Mouse (Mus musculus): ENCODE measurements around the gene Smtnl2. TPM values are rescaled to one million over a fixed set of nuclear protein-coding genes. Genes with fewer than 3 reads are reported as not detected.
"Not testable (repeated sequence)": the region's sequence is repeated elsewhere in the genome, so short reads cannot be mapped to it uniquely, and the experiment has no call there.

Smtnl2 gene
- polyA plus RNA-seq, 1 experiment from 2014 or later = 3.5 TPM

DNA sequence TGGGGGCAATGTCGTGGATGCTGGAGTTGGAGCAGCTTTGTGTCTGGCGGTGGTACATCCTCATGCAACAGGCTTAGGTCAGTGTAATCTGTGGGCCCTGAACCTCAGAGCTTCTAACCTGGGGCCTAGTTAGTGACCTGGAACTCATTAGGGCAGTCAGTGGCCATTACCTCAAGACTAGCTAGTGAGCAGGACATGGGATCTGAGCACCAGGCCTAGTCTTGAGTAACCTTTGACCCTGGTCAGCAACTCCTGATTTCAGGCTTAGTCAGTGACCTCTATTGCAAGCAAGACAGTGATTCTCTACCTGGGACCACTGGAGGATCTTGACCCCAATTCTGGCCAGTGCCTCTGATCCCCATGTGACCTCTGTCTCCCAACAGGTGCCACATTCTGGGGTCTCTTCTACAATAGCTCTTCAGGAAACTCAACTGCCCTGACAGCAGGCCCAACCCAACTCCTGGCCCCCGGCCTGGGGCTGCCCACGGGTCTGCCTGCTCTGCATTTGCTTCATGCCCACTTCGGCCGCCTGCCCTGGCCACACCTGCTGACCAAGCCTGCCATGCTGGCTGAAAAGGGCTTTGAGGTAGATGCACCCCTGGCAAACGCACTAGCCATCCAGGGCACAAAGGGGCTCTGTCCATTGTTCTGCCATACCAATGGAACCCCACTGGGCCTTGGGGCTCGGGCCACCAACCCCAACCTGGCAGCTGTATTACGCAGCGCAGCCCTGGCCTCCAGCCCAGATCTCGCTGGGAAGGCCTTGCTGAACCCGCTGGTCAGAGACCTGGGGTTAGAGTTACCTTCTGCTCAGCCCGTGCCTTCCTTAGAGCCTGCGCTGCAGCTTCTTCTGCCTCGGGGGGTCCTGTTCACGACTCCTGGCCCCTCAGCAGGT lies 25.5 kb upstream of the Smtnl2 start:
- Histone ChIP-seq H3K27me3 (ENCODE audit: insufficient read depth, low read length) (no peaks in the 10 kb centered on the region), H3K9me3 (ENCODE audit: low read length) (no peaks in the 10 kb centered on the region), H3K9ac (replicated peaks) (no peak overlapping the region), H3K36me3 (replicated peaks; ENCODE audit: insufficient read depth, low read length) (no peaks in the 10 kb centered on the region), H3K4me3 (ENCODE audit: low read depth, low read length) (no peak overlapping the region), H3K4me1 (ENCODE audit: insufficient read depth) (peaks cover 5% of the 10 kb centered on the region), H3K4me2 (ENCODE audit: low read depth, low read length) (no peak overlapping the region), H3K27ac (ENCODE audit: low read depth) (no peak overlapping the region)
- ATAC-seq = no peak
- WGBS (ENCODE audit: insufficient replicate concordance) = 84% methylated on average over 16 of the region's 16 CpGs
- DNase-seq = no peak
- TF ChIP-seq CTCF (IDR thresholded peaks at IDR 0.05; ENCODE audit: low read depth) = no peak
- TF ChIP-seq EP300 (IDR thresholded peaks at IDR 0.05; ENCODE audit: low read depth) = no peak

DNA sequence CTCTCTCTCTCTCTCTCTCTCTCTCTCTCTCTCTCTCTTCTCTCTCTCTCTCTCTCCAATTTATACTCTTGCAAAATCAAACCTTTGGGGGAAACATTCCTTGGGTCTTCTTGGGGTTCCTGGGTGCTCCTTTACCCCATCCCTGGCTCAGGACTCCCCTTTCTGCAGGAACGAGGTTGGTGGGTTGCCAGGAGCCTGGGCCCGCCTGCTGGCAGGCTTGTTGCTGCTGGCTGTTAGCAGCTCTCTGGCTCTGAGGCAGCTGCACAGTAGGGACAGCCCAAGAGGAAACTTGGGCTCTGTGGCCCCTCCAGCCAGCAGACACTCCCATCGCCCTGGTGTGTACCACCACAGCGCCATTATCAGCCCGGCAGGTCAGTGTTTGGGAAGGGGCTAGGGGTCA lies 24.8 kb upstream of the Smtnl2 start:
- Histone ChIP-seq H3K27ac (ENCODE audit: low read depth) (no peak overlapping the region), H3K4me1 (ENCODE audit: insufficient read depth) (no peaks in the 10 kb centered on the region), H3K4me2 (ENCODE audit: low read depth, low read length) (no peak overlapping the region), H3K27me3 (ENCODE audit: insufficient read depth, low read length) (no peaks in the 10 kb centered on the region), H3K36me3 (replicated peaks; ENCODE audit: insufficient read depth, low read length) (no peaks in the 10 kb centered on the region), H3K4me3 (ENCODE audit: low read depth, low read length) (no peak overlapping the region), H3K9ac (replicated peaks) (no peak overlapping the region), H3K9me3 (ENCODE audit: low read length) (no peaks in the 10 kb centered on the region)
- TF ChIP-seq EP300 (IDR thresholded peaks at IDR 0.05; ENCODE audit: low read depth) = no peak
- no peak for TF ChIP-seq CTCF (IDR thresholded peaks at IDR 0.05; ENCODE audit: low read depth)
- WGBS (ENCODE audit: insufficient replicate concordance) = 81% methylated on average over 5 of the region's 5 CpGs
- ATAC-seq (no peak), DNase-seq (no peak)

GRCm38 (mm10) chr11:72435694-72436045 lies 24.2 kb upstream of the Smtnl2 start:
- peak overlapping the region; percentile 51; the same call in 1 of the 2 replicates for H3K27ac ChIP-seq (ENCODE audit: low read depth)
- TF ChIP-seq EP300 (IDR thresholded peaks at IDR 0.05; ENCODE audit: low read depth) = no peak
- TF ChIP-seq CTCF (IDR thresholded peaks at IDR 0.05; ENCODE audit: low read depth) = no peak
- no peak for ATAC-seq
- no peak overlapping the region; the same call in 1 of the 2 replicates for H3K4me2 ChIP-seq (ENCODE audit: low read depth, low read length)
- no peak overlapping the region for H3K9ac ChIP-seq (replicated peaks)
- no peaks in the 10 kb centered on the region for H3K36me3 ChIP-seq (replicated peaks; ENCODE audit: insufficient read depth, low read length)
- 58% methylated on average over 2 of the region's 2 CpGs for WGBS (ENCODE audit: insufficient replicate concordance)
- H3K4me3 ChIP-seq (ENCODE audit: low read depth, low read length) = no peak overlapping the region
- DNase-seq = no peak
- no peaks in the 10 kb centered on the region for H3K4me1 ChIP-seq (ENCODE audit: insufficient read depth)
- H3K27me3 ChIP-seq (ENCODE audit: insufficient read depth, low read length) = no peaks in the 10 kb centered on the region
- H3K9me3 ChIP-seq (ENCODE audit: low read length) = no peaks in the 10 kb centered on the region

DNA sequence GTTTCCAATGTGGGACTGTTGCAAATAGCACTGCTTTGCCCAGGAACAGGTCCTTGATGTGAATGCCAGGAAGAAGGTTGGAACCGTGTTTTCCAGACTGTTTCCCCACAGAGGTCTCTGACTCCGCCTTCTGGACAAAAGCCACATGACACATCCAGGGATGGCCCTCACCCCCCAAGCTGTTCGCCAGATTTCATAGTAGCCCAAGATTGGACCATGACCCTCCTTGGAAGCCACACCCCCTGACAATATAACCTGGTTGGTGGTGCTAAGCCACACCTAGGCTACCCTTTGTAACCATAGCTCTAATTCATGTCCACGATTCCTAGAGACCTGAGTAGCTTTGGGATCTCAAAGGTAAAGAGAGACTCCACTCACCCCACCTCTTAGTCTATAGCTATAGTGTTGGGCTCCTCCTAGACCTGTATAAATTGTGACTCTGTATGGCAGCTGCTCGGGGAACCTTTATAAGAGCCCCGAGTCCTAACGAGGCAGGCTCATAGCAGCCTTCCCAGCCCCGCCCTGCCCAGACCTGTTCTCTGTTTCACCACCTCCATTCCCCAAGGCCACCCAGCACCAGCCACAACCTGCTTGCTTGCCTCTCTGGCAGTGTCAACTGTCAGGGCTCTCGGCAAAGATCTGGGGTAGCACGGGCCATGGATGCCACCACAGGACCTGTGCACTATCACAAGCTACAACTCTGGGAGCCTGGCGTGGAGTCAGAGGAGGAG lies 23.6 kb upstream of the Smtnl2 start, which contains the start of gene Ggt6:
Gene Ggt6, plus strand, starts transcription at position 564 of the 731 bp plus-strand sequence.
- no peak within 1 kb of the TSS; the same call in 1 of the 2 replicates for H3K4me2 ChIP-seq (ENCODE audit: low read depth, low read length)
- H3K27ac ChIP-seq (ENCODE audit: low read depth) = peak within 1 kb of the TSS; percentile 51; the same call in 1 of the 2 replicates
- H3K4me1 ChIP-seq (ENCODE audit: insufficient read depth) = no peaks in the 10 kb centered on the region
- no peaks in the 10 kb centered on the region for H3K27me3 ChIP-seq (ENCODE audit: insufficient read depth, low read length)
- ATAC-seq (peak; percentile 91), DNase-seq (peak; percentile 53)
- TF ChIP-seq EP300 (IDR thresholded peaks at IDR 0.05; ENCODE audit: low read depth) (peak; percentile 61; the same call in 1 of the 2 replicates), CTCF (IDR thresholded peaks at IDR 0.05; ENCODE audit: low read depth) (0 out of 2 replicates have a peak, but pooled peaks have one; percentile 3)
- no peaks in the 10 kb centered on the region for H3K9me3 ChIP-seq (ENCODE audit: low read length)
- H3K4me3 ChIP-seq (ENCODE audit: low read depth, low read length) = no peak within 1 kb of the TSS
- H3K36me3 ChIP-seq (replicated peaks; ENCODE audit: insufficient read depth, low read length) = no peaks in the 10 kb centered on the region
- no peak within 1 kb of the TSS for H3K9ac ChIP-seq (replicated peaks)
- 53% methylated on average over 11 of the region's 11 CpGs for WGBS (ENCODE audit: insufficient replicate concordance)

DNA sequence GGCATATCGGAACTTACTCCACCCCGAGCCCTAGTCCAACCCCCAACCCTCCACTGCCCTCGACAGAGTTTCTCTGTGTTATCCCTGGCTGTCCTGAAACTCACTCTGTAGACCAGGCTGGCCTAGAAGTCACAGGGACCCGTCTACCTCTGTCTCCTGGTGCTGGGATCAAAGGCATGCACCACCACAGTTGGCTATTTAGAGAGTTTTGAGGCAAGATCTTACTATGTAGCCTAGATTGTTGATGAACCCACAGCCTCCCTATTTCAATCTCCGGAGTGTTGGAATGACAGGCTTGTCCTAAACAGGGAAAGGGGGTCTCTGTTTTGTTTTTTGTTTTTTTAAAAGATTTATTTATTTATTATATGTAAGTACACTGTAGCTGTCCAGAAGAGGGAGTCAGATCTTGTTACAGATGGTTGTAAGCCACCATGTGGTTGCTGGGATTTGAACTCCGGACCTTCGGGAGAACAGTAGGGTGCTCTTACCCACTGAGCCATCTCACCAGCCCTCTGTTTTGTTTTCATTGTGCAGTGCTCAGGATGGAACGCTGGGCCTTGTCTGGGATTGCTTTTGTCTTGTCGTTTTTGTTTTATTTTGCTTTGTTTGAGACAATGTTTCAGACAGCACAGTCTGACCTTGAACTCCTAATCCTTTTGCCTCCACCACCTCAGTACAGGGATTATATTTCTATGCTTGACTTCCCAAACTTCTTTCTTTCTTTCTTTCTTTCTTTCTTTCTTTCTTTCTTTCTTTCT lies 19.0 kb upstream of the Smtnl2 start:
- WGBS (ENCODE audit: insufficient replicate concordance) = 65% methylated on average over 9 of the region's 9 CpGs
- not testable (repeated sequence) for H3K27ac ChIP-seq (ENCODE audit: low read depth); H3K9me3 ChIP-seq (ENCODE audit: low read length); H3K27me3 ChIP-seq (ENCODE audit: insufficient read depth, low read length); H3K4me1 ChIP-seq (ENCODE audit: insufficient read depth); H3K36me3 ChIP-seq (replicated peaks; ENCODE audit: insufficient read depth, low read length); ATAC-seq; H3K9ac ChIP-seq (replicated peaks); H3K4me3 ChIP-seq (ENCODE audit: low read depth, low read length); H3K4me2 ChIP-seq (ENCODE audit: low read depth, low read length); DNase-seq
